Mouse (Mus musculus): ENCODE measurements around the gene Golt1b.
"Not testable (repeated sequence)": the region's sequence is repeated elsewhere in the genome, so short reads cannot be mapped to it uniquely, and the experiment has no call there.

Golt1b gene

DNA sequence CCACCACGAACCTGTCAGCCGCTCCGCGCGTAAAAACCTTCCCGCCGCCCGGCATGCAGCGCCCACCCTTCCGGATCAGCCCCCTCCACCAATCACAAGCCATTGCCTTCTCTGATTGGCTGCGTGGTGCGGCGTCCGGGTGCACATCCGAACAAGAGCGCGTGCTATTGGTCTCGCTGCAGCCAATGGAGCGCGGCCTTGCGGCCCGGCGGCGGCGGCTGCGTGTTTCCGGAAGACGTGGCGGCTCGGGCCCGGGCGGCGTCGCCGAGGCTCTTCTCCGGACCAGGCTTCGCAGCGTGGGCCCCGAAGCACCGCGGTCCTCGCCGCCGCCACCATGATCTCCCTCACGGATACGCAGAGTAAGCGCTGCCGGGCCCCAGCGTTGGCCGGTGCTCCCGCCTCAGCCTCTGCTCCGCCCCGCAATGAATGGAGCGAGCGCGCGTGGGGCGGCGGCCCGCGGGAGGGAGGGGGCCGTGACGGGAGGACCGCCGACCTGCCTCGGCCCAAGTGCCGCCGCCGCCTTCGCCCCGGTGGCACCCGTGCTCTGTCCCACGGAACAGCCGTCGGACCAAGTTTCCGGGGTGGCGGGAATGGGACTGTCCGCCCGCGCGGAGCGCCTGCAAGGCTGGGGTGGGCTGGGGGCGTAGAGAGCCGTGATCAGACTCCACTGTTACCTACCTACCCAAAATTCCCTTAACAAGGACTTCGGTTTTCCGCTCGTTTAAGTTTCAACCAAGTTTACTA lies at the start of gene Golt1b, which contains the start of gene Recql:
Golt1b (plus strand) TSS at position 211 of the 744 bp plus-strand sequence.
Recql (minus strand) TSS at position 77 of the 744 bp plus-strand sequence.
- peak; percentile 98 for DNase-seq

DNA sequence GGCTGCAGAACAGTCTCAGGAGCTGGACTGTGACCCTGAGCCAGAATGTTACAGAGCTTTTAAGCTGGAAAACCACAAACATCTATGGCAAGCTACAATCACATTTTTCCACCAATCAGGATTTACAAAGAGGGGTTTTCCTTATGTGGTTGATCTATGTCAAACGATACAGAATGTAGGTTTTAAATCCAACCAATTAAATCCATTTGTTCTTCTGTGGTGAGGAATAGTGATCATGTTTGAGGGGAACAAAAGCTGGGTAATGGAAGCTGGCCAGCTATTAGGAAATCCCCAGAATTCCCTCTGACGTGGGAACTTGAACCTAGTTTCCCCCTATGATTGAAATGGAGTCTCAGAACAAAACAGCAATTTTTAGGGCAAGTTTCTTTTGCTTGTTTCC lies 48.1 kb upstream of the Golt1b start:
- DNase-seq = no peak

DNA sequence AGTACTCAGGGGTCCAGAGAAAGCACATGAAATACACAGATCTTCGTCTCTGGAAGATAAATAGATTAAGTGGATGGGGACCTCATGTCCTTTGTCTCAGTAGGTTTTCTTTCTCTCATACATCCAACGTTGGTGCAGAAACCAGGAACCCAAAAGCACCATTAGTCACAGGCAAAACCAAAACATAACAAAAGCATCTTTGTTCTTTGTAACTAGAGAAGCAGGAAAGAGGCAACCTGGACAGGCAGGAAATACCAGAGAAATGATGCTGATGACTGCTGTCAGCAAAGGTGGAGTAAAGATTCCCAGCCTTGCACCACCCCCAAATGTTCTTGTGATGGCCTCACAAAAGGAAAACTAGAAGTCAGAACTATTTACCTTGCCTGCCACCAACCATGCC lies 47.4 kb upstream of the Golt1b start:
- no peak for DNase-seq

DNA sequence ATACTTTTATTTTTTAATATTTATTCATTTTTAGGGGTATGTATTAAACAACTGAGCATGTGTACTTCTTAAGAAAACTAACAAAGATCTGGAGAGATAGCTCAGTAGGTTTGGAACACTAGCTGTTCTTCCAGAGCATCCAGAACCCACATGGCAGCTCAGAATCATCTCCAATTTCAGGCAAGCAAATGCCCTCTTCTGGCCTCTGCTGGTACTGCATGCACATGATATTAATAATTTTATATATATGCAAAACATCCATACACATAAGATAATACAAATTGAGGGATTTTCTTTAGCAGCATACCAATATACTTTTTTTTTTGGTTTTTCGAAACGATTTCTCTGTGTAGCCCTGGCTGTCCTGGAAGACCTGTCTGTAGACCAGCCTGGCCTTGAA lies 43.5 kb upstream of the Golt1b start:
- DNase-seq = peak; percentile 69

DNA sequence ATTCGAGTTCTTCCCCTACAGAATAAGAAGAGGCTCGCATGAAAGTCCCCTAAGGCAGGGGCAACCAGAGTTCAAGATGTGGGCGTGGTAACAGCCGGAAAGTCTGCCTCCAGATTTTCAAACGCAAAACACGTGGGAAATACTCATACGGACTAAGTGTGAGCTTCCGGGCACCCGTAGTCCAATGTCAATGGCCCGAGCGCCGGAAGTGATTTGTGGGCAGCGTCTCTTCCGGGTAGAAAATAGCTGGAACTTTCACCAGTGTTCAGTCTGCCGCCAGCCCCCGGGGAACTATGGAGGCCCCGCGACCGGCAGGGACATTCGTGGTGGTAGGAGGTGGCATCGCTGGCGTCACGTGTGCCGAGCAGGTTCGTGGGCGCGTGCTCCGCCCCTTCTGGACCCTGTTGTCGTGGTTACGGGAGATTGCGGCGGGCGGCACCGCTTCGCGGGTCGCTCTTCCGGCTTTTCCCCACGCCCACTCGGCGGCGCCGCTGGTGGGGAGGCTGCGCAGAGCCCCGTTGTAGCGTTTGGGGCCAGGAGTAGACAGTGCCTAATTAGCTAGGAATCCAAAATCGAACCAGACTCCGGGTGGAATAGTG lies 41.5 kb upstream of the Golt1b start, which contains the start of gene Pyroxd1:
Pyroxd1 (plus strand) TSS at position 215 of the 599 bp plus-strand sequence.
- peak; percentile 90 for DNase-seq

DNA sequence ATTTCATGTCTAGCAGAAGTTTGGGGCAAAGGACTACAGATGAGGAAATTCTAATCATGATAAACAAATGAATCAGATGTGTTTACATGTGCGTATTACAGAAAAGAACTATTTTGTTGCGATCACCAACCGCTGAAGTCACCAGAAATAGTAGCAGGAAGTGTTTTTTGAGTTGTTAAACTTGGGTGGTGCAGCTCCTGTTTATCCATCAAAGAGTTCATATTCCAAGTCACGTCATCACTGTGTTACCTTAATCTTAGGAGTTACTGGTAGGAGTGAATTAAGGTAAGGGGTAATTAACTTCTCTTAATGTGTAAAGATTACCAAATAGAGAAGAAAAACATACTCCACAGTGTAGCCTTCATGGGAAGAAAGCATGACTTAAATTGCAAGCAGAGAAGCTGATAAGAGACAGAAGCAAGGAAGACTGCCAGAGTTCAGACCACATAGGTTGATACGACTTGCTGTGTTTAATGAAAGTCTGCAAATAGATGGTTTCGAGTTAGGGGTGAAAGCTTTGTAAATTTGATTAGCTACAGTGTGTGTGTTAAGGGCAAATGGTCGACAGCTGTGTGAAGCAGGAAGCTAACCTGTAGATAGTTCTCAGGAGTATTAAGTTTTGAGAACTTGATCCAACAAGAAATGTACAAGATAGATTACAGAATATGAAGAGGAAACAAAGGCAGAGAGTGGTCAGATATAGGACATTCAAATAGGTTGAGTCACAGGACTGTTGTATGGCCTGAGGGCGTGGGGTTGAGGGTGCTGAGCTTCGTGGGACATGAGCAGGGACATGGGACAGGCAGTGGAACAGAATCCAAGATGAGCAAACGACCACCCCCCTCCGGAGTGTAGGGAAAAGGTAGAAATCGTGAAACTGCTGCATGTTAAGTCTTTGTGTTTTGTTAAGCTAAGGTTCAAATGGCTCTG lies 40.6 kb upstream of the Golt1b start:
- DNase-seq = no peak

DNA sequence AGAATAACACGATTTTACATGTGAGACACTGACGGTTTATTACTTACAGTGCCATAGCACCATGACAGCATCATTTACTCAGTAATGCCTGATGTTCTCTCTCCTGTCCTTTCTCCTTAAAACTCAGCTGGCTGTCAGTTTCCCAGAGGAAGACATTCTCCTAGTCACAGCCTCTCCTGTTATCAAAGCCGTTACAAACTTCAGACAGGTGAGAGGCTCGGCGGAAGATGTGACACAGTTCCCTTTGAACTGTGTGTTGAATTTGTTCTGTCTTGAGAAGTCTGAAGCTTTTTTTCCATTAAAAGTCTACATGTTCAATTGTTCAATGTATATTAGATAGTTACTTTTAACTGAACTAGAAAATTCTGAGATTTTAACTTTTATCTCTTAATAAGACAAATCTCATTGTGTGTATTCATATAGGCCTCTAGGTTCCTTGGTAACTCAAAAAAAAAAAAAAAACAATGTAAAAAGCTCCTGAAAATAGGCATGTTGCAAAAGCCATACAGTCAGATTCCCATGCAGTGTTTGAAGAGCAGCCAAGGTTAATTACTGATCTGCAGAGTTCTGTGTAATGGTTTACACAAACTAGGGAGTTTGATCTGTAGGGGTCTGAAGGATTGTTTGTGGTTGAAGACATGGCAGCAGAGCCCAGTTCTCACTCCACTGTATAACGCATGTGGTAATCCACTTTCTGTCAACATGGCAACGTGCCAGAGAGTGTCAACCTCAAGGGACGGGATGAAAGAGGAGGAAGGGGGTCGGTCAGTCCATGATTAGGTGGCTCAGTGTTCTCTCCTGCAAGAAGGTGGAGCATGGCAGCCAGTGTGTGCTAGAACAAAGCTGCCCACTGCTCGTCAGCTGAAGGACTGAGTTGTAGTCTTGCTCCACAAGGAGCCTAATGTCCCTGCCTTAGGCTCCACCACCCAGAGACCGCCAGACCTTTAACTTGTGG lies 39.3 kb upstream of the Golt1b start:
- peak; percentile 45 for DNase-seq

DNA sequence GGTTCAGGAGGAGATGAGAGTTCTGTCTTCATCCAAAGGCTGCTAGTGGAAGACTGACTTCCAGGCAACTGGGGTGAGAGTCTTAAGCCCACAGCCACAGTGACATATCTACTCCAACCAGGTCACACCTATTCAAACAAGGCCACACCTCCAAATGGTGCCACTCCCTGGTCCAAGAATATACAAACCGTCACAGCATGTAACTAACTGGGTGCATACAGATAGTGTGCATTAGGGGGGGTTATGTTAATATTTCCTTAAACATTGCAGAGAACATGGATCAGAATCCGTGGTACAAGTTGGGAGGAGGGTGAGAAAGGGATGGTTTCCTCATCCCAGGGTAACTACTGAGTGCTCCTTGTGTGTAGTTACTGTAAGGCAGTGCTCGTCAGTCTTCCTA lies 34.9 kb upstream of the Golt1b start:
- not testable (repeated sequence) for DNase-seq

DNA sequence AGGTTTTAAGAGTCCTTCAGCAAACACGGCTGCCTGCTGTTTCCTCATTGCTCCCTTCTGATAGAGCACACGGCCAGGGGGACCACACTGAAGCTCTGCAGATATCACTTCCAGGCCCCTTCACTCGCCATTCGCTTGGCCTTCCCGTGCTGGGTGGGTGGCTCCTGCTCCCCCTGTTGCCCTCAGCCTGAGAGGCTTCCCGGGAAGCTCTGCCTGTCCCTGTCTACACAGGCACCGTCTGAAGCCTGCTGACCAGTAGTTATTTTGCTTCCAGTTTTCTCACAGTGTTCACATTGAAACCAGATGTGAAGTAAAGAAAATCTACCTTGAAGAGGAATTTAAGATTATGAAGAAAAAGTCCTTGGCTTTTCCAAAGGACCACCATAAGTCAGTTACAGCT lies 29.9 kb upstream of the Golt1b start:
- no peak for DNase-seq

DNA sequence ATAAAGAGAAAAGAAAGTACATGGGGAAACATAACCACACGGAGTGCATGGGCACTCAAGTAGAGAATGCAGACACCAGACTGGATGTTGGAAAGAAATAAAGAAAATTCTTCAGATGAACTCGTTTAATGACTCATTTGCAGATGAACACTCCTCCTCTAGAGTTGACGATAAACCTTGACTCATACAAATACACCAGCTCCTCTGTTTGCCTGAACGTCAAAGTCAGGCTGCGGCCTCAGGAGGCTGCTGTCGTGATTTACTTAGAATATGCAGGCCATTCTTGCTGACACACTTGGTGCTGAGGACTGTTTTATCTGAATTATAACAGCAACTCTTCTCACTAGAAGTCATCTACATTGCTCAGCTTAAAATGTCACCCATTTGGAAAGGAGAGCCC lies 25.0 kb upstream of the Golt1b start:
- DNase-seq = no peak

DNA sequence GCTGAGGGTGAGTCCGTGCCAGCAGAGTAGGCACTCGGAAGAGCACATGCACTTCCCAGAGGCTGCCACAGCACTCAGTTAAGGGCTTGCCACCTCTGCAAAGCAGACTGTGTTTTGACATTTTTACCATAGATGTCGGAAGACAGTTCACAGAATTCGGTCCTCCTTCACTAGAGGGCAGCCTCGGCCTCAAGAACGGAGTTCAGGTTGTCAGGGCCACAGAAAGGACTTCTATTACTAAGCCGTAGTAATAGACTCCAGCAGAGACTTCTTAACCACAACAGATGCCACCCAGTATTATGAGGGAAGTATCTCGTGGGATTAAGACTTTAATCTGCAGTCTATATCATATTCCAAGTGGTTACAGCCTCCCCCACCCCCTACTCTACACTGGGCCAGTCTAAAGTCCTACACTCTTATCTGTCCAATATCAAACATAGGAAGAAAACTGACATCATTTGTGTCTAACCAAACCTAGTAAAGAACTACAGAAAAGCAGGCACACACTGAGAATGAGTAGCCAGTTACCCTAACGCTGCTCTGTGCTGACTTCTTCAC lies 23.9 kb upstream of the Golt1b start:
- DNase-seq = peak; percentile 29

DNA sequence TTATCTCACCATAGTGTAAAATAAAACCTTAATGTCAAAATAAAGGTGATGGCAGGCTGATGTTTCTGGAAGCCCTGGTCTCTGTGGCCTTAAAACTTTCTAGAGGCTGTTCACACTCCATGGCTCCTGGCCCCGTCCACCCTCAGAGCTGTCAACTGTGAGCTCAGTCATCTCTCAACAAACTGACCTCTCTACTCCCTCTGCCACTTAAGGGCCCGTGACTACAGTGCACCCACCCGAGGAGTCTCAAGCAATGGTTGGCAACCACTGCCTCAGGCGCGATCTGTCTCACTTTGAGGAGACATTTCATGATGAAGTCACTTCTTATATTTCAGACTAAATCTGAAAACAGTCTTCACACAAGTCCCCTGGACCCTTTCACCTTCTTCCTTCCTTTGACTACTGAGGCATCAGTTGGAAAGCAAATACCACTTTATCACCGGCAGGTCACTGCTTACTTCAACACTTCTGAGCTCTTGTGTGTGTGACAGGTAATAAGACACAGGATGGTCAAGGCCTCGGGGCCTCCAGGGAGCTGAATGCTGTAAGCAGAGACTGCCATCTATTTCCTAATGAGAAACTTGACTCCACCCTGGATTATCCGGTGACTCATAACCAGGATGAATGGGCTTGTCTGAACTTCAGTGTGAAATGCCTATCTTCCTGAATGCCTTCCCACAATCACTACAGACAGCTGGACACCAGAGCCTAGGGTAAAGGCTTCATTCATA lies 21.1 kb upstream of the Golt1b start:
- no peak for DNase-seq

DNA sequence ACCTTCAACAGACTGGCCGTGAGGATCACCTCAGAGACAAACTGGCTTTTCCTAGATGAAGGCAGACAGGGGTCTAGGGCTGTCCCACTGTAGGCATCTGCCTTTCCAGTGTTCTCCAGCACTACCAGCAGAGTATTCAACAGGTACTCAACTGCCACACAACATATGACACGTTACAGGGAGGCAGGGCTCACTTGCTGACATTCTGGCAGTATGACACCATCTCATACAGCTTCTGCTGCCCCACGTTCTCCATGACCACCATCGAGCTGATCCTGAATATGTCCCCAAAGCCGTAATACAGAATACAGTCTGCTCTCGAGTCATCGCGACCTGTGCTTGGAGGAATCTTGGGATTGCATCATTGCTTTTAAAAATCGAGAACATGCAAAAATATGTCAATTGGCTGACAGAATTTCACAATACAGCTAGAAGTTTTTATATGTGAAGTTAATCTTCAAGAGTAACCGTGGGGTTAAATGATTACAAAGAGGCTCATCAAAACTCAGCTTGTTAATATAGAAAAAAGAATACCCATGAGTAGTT lies 20.5 kb upstream of the Golt1b start:
- no peak for DNase-seq

DNA sequence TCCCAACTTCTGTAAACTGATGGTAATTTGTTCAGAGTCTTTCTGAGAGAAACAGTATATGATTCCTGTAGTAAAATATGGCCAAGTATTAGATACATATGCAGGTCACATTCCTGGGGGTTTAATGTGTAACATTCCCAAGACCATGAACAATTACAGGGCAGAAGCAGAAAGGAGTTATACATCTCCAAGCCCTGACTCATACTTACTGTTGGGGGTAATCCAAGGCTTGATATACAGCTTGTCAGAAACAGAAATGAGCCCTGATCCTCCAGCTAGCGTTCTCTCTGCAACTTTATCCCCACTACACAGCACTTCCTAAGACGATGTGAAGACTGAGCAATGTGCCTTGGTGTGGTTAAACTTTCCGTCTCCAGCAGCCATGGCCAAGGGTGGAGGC lies 19.5 kb upstream of the Golt1b start:
- no peak for DNase-seq

DNA sequence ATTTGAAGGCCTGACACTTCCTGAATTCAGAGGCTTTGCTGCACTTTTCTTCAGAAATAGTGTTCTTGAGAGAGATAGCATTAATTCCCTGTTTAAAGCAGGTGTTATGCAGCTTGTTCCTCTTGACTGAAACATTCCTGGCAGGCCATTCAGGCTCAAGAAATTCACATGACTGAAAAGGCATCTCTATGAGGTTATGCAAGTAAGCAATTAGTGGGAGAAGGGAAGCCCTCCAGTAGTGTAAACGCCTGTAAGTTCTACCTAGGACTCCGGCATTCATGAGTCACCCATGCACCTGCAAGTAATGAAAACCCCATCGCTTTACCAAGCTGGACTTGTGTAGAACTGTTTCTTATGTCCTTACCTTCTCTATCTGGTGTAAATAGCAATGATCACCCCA lies 17.5 kb upstream of the Golt1b start:
- DNase-seq = no peak

DNA sequence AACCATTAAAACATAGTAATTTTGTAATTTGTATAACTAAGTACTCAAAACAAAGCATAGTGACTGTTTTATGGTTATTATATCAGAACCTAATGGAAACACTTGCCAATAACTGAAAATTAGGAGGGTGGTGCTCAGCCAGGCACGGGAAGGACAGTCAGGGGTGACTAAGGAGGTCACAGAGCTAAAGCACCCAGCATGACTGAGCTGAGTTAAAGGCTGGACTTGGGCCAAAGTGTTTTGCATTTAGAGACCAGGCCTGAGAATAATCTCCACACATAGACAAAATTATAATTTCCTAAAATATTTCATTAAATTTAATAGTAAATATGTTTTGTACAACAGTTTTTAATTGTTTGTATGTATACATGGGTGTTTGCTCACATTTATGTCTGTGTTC lies 9.9 kb upstream of the Golt1b start:
- no peak for DNase-seq

DNA sequence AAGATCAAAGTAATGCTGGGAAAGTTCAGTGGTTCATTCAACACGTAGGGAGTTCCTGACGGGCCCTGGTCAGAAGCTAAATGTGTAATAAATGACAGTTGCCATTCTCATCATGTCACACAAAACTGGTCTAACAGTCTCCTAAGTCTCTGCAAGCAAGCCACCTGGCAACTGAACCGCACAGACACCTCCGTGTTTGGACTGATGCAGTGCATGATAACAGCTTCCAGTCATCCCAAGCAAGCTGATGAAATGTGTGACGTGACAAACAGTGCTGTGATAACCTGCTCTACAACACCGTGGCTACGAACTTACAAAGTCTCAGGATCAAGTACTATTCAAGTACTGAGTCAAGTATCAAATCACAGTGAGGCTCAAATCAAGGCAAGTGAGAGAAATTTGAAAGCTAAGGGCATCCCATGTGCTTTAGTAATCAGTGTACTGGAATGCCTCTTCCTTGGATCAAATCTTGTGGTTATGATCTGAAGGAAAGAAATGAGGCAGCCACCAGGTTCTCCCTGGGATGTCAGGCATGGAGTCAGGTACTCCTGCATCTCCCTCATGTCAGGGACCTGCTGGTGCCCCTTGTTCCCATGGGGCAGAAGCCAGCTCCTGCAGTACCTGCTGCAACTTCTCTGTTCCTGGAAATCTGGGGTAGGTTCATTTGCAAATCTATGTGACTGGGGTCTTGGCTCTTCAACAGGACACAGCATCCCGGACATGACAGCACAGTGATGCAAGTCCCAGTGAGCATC lies 8.3 kb upstream of the Golt1b start:
- DNase-seq = no peak

DNA sequence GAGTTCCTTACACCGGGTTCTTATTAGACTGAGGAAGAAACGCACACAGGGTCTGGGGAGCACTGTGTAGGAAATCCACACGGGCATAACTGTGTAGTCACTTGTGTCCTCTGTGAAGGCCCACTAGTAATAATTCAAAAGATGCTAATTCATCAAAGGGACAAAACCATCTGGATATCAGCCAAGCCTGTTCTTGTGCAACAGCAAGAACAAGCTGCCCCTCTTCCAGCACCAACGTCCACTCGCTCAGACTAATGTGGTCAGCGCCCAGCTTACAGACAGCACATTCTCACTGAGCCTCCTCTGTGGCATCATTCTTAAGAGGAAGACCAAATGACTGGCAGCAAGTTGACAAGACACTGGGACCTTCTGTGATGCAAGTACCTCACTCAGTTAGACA lies 7.1 kb upstream of the Golt1b start:
- no peak for DNase-seq

DNA sequence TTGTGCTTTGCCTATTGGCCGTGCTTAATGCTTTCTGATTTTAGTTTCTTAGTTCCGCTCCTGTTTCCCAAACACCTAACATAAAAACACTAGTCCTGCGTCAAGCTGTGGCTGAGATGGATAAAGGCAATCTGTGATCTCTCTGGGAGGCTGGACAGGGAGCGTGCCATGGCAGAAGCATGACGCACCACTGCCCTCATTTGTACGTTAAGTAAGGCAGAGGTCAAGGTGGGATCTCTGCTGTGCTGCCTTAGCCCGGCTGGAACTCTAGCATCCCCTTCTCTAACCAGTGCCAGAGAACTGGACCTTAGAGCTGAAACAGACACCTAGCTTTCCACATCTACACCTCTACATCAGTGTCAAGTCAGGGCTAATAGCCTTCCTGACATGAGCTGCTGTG lies 5.4 kb upstream of the Golt1b start:
- DNase-seq = no peak

DNA sequence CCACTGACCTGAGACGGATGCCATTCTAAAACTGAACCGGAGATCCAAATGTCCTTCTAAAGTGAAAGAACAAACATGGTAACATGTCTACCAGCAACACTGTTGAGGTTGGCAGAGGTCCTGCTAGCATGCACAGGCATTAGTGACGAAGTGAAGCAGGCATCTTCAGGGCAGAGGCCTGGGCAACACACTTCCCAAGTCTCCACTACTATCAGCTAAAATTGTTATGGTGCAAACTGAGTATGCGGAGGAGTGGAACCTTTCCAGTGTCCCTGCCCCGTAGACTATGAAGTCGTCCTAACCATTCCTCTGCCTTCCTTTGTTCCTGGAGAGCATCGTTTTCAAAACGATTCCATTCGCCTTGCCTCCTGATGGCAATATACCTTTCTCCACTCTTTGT lies 2.5 kb upstream of the Golt1b start:
- DNase-seq = no peak
